Mouse (Mus musculus) MEL (cell line): ENCODE results near the gene Vcp. TPM values are rescaled to one million over a fixed set of nuclear protein-coding genes. Genes with fewer than 3 reads are reported as not detected.
A peak's percentile ranks its signal among the peaks of the same experiment; 100 is the strongest.

ENCODE experiments used
- DNase-seq: peaks from one replicate; pipeline ENCODE4 v3.0.0; 2011; ENCODE audit warnings: low read depth, low spot score
- H3K27ac ChIP-seq: 2 replicates; pipeline ENCODE4 v1.5.1; 2012; ENCODE audit warnings: low read depth, mild to moderate bottlenecking, control low read depth, low read length, moderate library complexity; ENCODE audit not compliant: control insufficient read depth
- H3K27me3 ChIP-seq, 2 experiments: fragments of 150-350 bp in 1 of 2; sonication (generic) in 1 of 2; 2 replicates each; pipeline ENCODE4 v1.6.1; 2012; ENCODE audit warnings: low read length in 2 of 2, mild to moderate bottlenecking in 2 of 2, improper control_type of control experiment in 1 of 2, moderate library complexity in 1 of 2; ENCODE audit not compliant: insufficient read depth in 2 of 2, control insufficient read depth in 1 of 2
- H3K36me3 ChIP-seq, 2 experiments: 2 replicates each; pipeline ENCODE4 v1.6.1; 2012 to 2014; ENCODE audit warnings: low read length in 2 of 2, improper control_type of control experiment in 1 of 2, inconsistent platforms in 1 of 2, mild to moderate bottlenecking in 1 of 2; ENCODE audit not compliant: insufficient read depth in 2 of 2, control insufficient read depth in 1 of 2
- H3K4me1 ChIP-seq, 2 experiments: fragments of 150-350 bp in 1 of 2; sonication (generic) in 1 of 2; 2 replicates each; pipeline ENCODE4 v1.6.1; 2012; ENCODE audit warnings: low read length in 2 of 2, improper control_type of control experiment in 1 of 2, mild to moderate bottlenecking in 1 of 2; ENCODE audit not compliant: insufficient read depth in 2 of 2, control insufficient read depth in 1 of 2
- H3K4me3 ChIP-seq, 2 experiments: fragments of 150-350 bp in 1 of 2; sonication (generic) in 1 of 2; 2 replicates each; pipeline ENCODE4 v1.5.1; 2012; ENCODE audit warnings: low read depth in 2 of 2, low read length in 2 of 2, mild to moderate bottlenecking in 2 of 2, moderate library complexity in 2 of 2, control low read depth in 1 of 2, improper control_type of control experiment in 1 of 2; ENCODE audit not compliant: control insufficient read depth in 1 of 2, insufficient read depth in 1 of 2
- H3K79me2 ChIP-seq: 2 replicates; pipeline ENCODE4 v1.6.1; 2012; ENCODE audit warnings: mild to moderate bottlenecking, low read length, moderate library complexity; ENCODE audit not compliant: control insufficient read depth, poor library complexity, insufficient read depth
- H3K9ac ChIP-seq: 2 replicates; pipeline ENCODE4 v1.6.1; 2012; ENCODE audit warnings: low read depth, mild to moderate bottlenecking, control low read depth, low read length, moderate library complexity; ENCODE audit not compliant: control insufficient read depth, poor library complexity, severe bottlenecking
- H3K9me3 ChIP-seq: fragments of 150-350 bp; sonication (generic); replicated peaks from 2 replicates; pipeline ENCODE4 v1.6.1; 2012; ENCODE audit warnings: mild to moderate bottlenecking, low read length, improper control_type of control experiment, moderate library complexity; ENCODE audit not compliant: insufficient read depth
- CHD1 ChIP-seq: IDR thresholded peaks from 2 replicates; pipeline ENCODE4 v1.6.1; 2012; ENCODE audit warnings: low read depth, mild to moderate bottlenecking, inconsistent platforms, low read length, improper control_type of control experiment
- CHD2 ChIP-seq: IDR thresholded peaks from 2 replicates; pipeline ENCODE4 v1.6.1; 2011; ENCODE audit warnings: low read length, improper control_type of control experiment
- CTCF ChIP-seq, 3 experiments: IDR thresholded peaks in 2 of 3; conservative IDR thresholded peaks in 1 of 3; 2 replicates each; pipeline ENCODE4 v1.5.1; 2011 to 2012; ENCODE audit warnings: low read length in 3 of 3, low read depth in 2 of 3, mild to moderate bottlenecking in 2 of 3, improper control_type of control experiment in 1 of 3, inconsistent platforms in 1 of 3, mixed read lengths in 1 of 3, moderate library complexity in 1 of 3; ENCODE audit not compliant: control insufficient read depth in 1 of 3, insufficient read depth in 1 of 3, poor library complexity in 1 of 3, severe bottlenecking in 1 of 3
- E2F4 ChIP-seq: IDR thresholded peaks from 2 replicates; pipeline ENCODE4 v1.6.1; 2011; ENCODE audit warnings: low read depth, low read length, improper control_type of control experiment, borderline replicate concordance
- ELF1 ChIP-seq: IDR thresholded peaks from 2 replicates; pipeline ENCODE4 v1.6.1; 2014; ENCODE audit warnings: low read depth, mild to moderate bottlenecking, inconsistent platforms, low read length, improper control_type of control experiment, moderate library complexity
- ETS1 ChIP-seq: IDR thresholded peaks from 2 replicates; pipeline ENCODE4 v1.6.1; 2012; ENCODE audit warnings: low read depth, mild to moderate bottlenecking, inconsistent platforms, low read length, improper control_type of control experiment, moderate library complexity
- HCFC1 ChIP-seq: IDR thresholded peaks from 2 replicates; pipeline ENCODE4 v1.6.1; 2012; ENCODE audit warnings: low read depth, mild to moderate bottlenecking, inconsistent platforms, low read length, improper control_type of control experiment, moderate library complexity
- JUND ChIP-seq: IDR thresholded peaks from 2 replicates; pipeline ENCODE4 v1.6.1; 2011; ENCODE audit warnings: low read depth, mild to moderate bottlenecking, improper control_type of control experiment, low read length
- KAT2A ChIP-seq: conservative IDR thresholded peaks from 2 replicates; pipeline ENCODE4 v1.6.1; 2012; ENCODE audit warnings: low read depth, low read length, improper control_type of control experiment, inconsistent platforms
- NELFE ChIP-seq: IDR thresholded peaks from 2 replicates; pipeline ENCODE4 v1.6.1; 2011; ENCODE audit warnings: low read depth, low read length, improper control_type of control experiment
- POLR2A ChIP-seq, 2 experiments: IDR thresholded peaks; 2 replicates each; pipeline ENCODE4 v1.6.1; 2011 to 2012; ENCODE audit warnings: low read length in 2 of 2, mild to moderate bottlenecking in 2 of 2, control low read depth in 1 of 2, improper control_type of control experiment in 1 of 2, low read depth in 1 of 2, moderate library complexity in 1 of 2; ENCODE audit not compliant: control insufficient read depth in 1 of 2, insufficient read depth in 1 of 2, poor library complexity in 1 of 2
- POLR2AphosphoS2 ChIP-seq: IDR thresholded peaks from 2 replicates; pipeline ENCODE4 v1.6.1; 2011; ENCODE audit warnings: low read length, improper control_type of control experiment
- POLR2AphosphoS5 ChIP-seq: IDR thresholded peaks from 2 replicates; pipeline ENCODE4 v1.6.1; 2012; ENCODE audit warnings: low read depth, borderline replicate concordance, mild to moderate bottlenecking, inconsistent platforms, low read length, moderate library complexity, mixed read lengths
- RCOR1 ChIP-seq: IDR thresholded peaks from 2 replicates; pipeline ENCODE4 v1.6.1; 2012; ENCODE audit warnings: low read depth, mild to moderate bottlenecking, inconsistent platforms, low read length, improper control_type of control experiment
- SMC3 ChIP-seq: IDR thresholded peaks from 2 replicates; pipeline ENCODE4 v1.6.1; 2011; ENCODE audit warnings: low read depth, low read length, improper control_type of control experiment
- USF1 ChIP-seq: IDR thresholded peaks from 2 replicates; pipeline ENCODE4 v1.6.1; 2014; ENCODE audit warnings: low read depth, mild to moderate bottlenecking, inconsistent platforms, low read length, improper control_type of control experiment, moderate library complexity
- ZC3H11A ChIP-seq: IDR thresholded peaks from 2 replicates; pipeline ENCODE4 v1.6.1; 2012; ENCODE audit warnings: low read depth, mild to moderate bottlenecking, inconsistent platforms, low read length, improper control_type of control experiment
- ZMIZ1 ChIP-seq: IDR thresholded peaks from 2 replicates; pipeline ENCODE4 v1.6.1; 2012; ENCODE audit warnings: low read depth, mild to moderate bottlenecking, inconsistent platforms, low read length, improper control_type of control experiment, moderate library complexity
- ZNF384 ChIP-seq: IDR thresholded peaks from 2 replicates; pipeline ENCODE4 v1.6.1; 2012; ENCODE audit warnings: low read depth, mild to moderate bottlenecking, inconsistent platforms, low read length, improper control_type of control experiment
- polyA plus RNA-seq, 2 experiments: library from polyadenylated mRNA; stranded (reverse) in 1 of 2; unstranded in 1 of 2; fragments of >175 nt in 1 of 2; fragments of >200 nt in 1 of 2; gene quantifications; 2 replicates each; pipeline versions ENCODE4 v1.2.1 to v1.2.4; 2012; ENCODE audit warnings: low replicate concordance in 2 of 2, low read depth in 1 of 2; ENCODE audit not compliant: insufficient read length in 2 of 2, insufficient read depth in 1 of 2, missing spikeins in 1 of 2
- total RNA-seq: library from RNA; depleted of rRNA; stranded (reverse); fragments of 300-350 nt; gene quantifications from 2 replicates; pipeline ENCODE4 v1.2.3, GENCODE M21; 2012

Gene Vcp
- total and polyA plus RNA-seq, 3 experiments = 264 to 792 (median 420) TPM

GRCm38 (mm10) chr4:42978062-42978461, 22.2 kb downstream of the Vcp start:
- H3K36me3 ChIP-seq = peaks cover 2 to 11% of the 10 kb centered on the region in 2 experiments; a peak in 3 of 4 replicates
- TF ChIP-seq ELF1 (no peak), CTCF (IDR thresholded peaks at IDR 0.05 in 2 of 3, conservative IDR thresholded peaks at IDR 0.05 in 1 of 3; ENCODE audit: control insufficient read depth in 1 of 3, insufficient read depth in 1 of 3, low read depth in 2 of 3, low read length in 3 of 3, poor library complexity in 1 of 3, severe bottlenecking in 1 of 3) (peak; percentile 11 to 42 (median 40); a peak in 4 of 6 replicates), ZNF384 (peak; percentile 93)
- no peak overlapping the region for H3K9ac ChIP-seq
- H3K4me1 ChIP-seq = no peaks in the 10 kb centered on the region
- no peak overlapping the region for H3K4me3 ChIP-seq
- no peaks in the 10 kb centered on the region for H3K9me3 ChIP-seq
- H3K27ac ChIP-seq = no peak overlapping the region
- H3K79me2 ChIP-seq = no peaks in the 10 kb centered on the region; the same call in 1 of the 2 replicates
- peak; percentile 63 for DNase-seq
- H3K27me3 ChIP-seq = no peaks in the 10 kb centered on the region

DNA sequence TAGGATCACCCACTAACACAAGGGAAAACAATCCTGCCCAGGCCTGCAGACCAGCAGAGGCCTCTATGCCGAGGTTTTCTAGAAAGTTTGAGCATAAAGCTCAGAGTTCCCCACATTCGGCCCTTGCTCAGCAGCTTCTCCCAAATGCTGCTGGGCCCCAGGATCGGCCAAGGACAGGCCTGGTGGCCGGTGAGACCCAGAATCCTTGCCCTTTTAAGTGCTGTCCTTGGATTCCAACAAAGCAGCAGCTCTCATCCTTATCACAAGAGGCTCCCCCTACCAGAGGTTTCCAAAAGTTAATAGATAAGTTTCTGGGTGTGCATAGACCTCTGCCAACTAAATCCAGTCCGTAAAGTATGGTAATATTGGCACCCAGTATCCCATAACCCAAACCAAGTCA, 26.4 kb downstream of the Vcp start:
- H3K9ac ChIP-seq = no peak overlapping the region
- DNase-seq = no peak

DNA sequence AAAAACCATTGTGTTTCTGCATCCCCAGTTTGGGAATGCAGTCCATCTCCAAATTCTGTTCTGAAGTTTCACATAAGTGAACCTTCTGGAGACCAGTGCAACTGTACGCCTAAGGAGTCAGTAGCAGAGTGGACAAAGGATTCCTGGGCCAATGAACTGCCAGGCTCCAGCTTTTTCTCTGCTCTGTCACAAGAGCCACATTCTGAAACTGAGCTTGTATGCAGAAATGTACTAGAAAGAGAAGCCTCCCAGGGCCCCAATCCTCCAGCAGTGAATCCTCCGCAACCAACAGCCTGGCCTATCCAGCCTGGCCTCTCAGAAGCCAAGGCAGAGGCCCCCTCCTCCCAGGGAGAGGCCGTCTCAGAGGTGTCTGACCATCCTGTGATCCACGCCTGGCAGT, 27.4 kb downstream of the Vcp start:
- Histone ChIP-seq H3K79me2 (no peaks in the 10 kb centered on the region), H3K27ac (no peak overlapping the region), H3K4me3 (no peak overlapping the region), H3K27me3 (no peaks in the 10 kb centered on the region), H3K9ac (no peak overlapping the region), H3K9me3 (no peaks in the 10 kb centered on the region), H3K36me3 (peaks cover 1 to 2% of the 10 kb centered on the region in 2 experiments; a peak in 2 of 4 replicates), H3K4me1 (no peaks in the 10 kb centered on the region)
- DNase-seq = no peak
- TF ChIP-seq HCFC1 = no peak
- no peak for TF ChIP-seq E2F4
- TF ChIP-seq CHD2 = no peak
- TF ChIP-seq NELFE = no peak
- no peak for TF ChIP-seq CHD1
- TF ChIP-seq POLR2A (IDR thresholded peaks at IDR 0.05; ENCODE audit: control insufficient read depth in 1 of 2, insufficient read depth in 1 of 2, low read depth in 1 of 2, low read length in 2 of 2, poor library complexity in 1 of 2) = no peak
- no peak for TF ChIP-seq JUND
- TF ChIP-seq POLR2AphosphoS2 = no peak
- no peak for TF ChIP-seq SMC3
- no peak for TF ChIP-seq POLR2AphosphoS5
- no peak for TF ChIP-seq ZMIZ1
- TF ChIP-seq ZC3H11A = no peak
- no peak for TF ChIP-seq USF1

More for the DNA sequence above, 26.4 kb downstream of the Vcp start:
- Histone ChIP-seq H3K4me3 (no peak overlapping the region), H3K27ac (no peak overlapping the region), H3K4me1 (no peaks in the 10 kb centered on the region), H3K9me3 (no peaks in the 10 kb centered on the region), H3K27me3 (no peaks in the 10 kb centered on the region), H3K36me3 (peaks cover 1 to 2% of the 10 kb centered on the region in 2 experiments; a peak in 2 of 4 replicates), H3K79me2 (no peaks in the 10 kb centered on the region)
- TF ChIP-seq ELF1 (no peak), RCOR1 (no peak), KAT2A (no peak), POLR2AphosphoS5 (no peak), ETS1 (no peak), ZC3H11A (no peak)
